Mouse (Mus musculus) layer of hippocampus, postnatal 25 days (tissue): ENCODE measurements around the gene Atg9b. TPM values are rescaled to one million over a fixed set of nuclear protein-coding genes. Genes with fewer than 3 reads are reported as not detected.
A peak's percentile ranks its signal among the peaks of the same experiment; 100 is the strongest.
"Not testable (repeated sequence)": the region's sequence is repeated elsewhere in the genome, so short reads cannot be mapped to it uniquely, and the experiment has no call there.

Experiments
- DNase-seq, 2 experiments: peaks; one replicate each; pipeline ENCODE4 v3.0.0; 2022; ENCODE audit warnings: mixed read lengths in 2 of 2, low spot score in 1 of 2; ENCODE audit errors: extremely low spot score in 1 of 2
- total RNA-seq, 2 experiments: library from RNA; stranded (reverse); gene quantifications; 2 replicates each; pipeline ENCODE4 v1.2.3; 2021

The Atg9b gene
- total RNA-seq, 2 experiments from 2014 or later, result 2.6 to 3.3 TPM

DNA sequence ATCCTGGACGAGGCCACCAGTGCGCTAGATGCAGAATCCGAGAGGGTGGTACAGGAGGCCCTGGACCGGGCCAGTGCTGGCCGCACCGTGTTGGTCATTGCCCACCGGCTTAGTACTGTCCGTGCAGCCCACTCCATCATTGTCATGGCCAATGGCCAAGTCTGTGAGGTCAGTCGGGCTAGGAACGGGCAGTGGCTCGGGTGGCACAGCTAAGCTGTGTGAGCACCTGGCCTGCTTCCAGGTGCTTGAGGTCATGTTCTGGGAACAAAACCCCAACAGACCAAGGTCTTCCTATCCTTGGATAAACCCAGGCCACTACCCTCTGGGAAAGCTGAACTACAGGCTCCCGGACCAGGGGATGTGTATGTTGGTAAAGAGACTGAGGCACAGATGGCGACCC is 16.7 kb upstream of the Atg9b start:
- no peak for DNase-seq

DNA sequence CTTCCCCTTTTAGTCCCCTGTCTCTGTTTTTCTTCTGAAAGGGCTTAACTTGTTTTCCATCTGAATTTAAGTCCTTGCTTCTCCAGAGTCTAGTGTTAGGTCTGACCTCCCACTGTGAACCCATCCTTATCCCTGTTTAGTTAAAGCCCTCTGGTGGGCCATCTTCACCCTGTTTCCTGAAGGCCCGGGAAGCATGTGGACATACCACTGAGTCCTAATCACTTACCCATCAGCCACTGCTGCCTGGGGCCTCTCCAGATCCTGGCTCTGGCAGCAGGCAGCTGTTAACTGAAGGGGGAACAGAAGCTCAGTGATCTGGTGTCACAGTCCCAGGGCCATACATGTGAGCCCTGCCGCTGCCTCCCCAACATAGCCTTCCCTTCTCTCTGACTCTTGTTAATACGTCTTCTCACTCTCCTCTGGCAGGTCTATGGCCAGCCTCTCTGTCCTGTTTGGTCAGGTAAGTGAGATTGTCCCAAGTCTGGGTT is 13.5 kb upstream of the Atg9b start:
- DNase-seq, result no peak

- no peak for DNase-seq
These were observed 12.8 kb upstream of the Atg9b start for GRCm38 (mm10) chr5:24404594-24405360.

- no peak for DNase-seq
These were observed 10.0 kb upstream of the Atg9b start for GRCm38 (mm10) chr5:24401969-24402368.

DNA sequence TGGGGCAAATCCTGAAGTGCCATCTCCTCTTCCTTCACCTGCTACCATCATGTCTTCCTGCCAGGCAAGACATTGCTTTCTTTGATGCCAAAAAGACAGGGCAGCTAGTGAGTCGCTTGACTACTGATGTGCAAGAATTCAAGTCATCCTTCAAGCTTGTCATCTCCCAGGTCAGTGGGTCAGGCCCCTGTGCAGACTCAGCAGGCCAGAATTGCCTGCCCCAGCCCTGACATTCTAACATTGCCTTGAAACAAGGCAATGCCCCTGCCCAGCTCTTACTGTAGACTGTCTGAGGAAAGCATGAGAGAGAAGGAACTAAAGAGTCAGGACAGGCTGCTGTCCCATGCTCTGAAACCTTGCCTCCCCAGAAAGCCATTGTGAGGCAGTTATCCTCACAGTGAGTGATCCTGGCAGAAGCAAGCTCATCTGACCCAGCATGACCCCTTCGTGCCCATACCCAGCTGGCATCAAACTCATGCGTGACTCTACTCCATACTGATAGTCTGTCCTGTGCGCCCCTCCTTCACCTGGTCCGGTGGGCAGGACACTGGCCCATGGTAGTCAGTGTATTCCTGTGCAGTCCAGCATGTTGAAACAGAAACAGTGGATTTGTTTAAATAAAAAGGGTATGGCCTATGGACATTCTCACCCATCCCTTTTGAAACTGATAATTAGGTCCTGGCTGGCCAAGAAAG is 9.1 kb upstream of the Atg9b start:
- DNase-seq, result no peak

GRCm38 (mm10) chr5:24400362-24400761 is 8.4 kb upstream of the Atg9b start:
- DNase-seq, result no peak

DNA sequence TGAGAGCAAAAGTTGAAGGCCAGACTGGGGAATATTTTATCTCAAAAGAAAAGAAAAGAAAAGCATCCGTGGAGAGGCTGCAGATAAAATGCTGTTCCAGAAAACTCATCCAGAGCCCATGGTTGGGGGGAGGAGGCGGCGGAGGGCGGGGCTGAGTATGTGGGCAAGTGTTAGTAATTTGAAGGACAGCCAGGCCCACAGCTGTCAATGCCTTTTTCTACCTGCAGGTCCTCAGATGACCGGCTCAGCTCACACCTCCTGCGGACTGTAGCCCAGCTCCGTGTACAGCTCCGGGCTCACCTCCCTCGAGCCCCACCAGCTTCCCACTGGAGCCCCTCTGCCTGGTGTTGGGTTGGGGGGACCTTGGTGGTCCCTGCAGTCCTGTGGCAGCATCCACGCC is 7.7 kb upstream of the Atg9b start:
- DNase-seq, result no peak

- DNase-seq, result not testable (repeated sequence)
These were observed 4.3 kb upstream of the Atg9b start for GRCm38 (mm10) chr5:24396254-24396653.

DNA sequence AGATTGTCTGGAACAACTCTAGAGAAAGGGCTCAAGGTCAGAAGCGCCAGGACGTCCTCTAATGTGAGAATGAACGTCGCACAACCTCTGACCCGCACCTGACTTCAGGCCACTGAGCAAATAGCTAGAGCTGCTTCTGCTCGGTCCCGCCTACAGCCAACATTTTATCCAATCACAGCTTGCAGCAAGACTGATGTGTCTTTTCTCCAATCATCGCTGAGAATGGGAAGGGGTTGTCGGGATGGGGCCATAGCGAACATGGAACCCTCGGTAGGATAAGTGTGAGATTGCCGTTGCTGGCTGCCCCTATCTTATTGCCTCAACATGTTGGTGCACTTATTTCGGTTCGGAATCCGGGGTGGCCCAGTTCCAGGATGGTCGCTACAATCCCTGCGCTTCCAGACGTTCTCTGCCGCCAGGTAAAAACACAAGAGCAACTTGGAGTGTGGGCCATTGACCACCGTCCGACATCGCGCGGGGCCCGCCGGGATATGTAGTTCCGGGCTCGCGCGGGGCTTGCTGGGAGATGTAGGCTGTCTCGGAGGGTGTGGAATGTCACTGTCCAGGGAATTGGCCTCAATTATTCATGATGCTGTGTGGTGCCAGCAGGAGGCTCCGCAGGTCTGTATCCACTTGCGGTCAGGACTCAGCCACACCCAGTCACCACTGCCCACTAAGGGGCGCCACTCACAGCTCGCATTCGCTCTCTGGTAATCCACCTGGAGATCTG is 2.4 kb upstream of the Atg9b start:
- DNase-seq, result peak; percentile 86 to 90

GRCm38 (mm10) chr5:24393392-24393997 is 1.6 kb upstream of the Atg9b start, which contains the start of gene Abcb8:
Gene Abcb8, plus strand, starts transcription at chr5:24393663.
- peak; percentile 59 to 92 for DNase-seq

DNA sequence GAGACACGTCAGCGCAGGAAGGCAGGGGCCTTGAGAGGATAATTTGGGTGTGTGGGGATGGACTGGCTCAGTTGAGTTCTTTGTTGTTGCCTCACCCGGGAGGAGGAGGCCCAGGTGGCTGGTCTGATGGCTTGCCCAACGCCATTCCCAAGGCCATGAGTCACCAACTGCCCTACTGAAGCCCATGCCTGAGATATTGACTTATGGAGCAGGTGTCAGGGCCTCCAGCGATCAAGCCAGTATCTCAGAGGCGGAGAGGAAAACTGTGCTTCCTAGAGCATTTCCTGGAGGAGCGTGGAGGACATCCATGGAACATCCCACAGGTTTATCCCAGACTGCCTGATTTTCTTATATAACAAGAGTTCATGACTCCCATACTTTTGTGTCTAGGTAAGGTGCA is 781 bp upstream of the Atg9b start:
- DNase-seq, result no peak

DNA sequence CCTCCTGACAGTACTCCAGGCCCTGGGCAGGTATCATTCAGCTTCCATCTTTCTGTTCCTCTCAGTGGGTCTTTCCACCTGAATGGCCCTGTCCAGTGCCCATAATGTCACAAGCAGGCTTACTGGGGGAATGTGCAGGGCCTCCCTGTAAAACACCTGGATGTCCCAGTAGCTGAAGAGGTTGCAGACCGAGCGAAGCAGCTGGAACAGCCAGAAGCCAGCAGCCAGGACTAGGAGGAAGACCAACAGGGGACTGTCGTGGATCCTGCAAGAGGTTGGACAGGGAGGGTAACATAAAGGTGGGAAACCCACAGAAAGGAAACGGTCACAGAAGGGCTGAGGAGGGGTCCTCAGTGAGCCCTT is 2.3 kb downstream of the Atg9b start:
- DNase-seq, result no peak

GRCm38 (mm10) chr5:24389011-24389657 is 2.8 kb downstream of the Atg9b start:
- no peak for DNase-seq

DNA sequence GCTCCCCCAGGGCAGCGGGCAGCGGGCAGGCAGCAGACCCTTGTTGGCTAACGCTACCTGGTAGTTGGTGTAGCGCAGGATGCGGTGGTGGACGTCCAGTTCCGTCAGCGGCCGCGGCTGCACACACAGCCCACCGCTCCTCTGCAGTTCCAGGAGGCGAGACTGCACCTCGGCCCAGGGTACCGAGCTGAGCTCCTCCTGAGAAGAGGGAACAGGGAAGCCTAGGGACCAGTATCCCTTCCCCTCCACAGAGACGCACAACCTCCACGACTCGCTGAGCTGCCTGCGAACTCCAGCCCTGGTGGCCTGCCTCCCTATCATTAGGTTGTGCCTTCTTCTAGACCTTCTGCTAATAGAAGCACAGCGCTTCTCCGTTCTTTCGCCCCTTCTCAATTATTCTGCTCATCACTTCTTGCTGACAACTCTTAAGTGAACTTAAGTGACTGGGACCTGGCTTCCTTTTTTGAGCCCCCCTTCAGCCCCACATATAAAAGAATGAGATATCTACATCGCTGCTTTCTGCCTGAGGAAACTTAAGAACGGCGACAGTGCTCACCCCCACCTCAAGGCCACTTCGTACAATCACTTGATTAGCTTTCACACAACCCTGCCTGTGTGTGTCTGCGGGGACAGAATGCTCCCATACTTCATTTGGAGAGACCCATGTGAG is 3.6 kb downstream of the Atg9b start:
- no peak for DNase-seq

DNA sequence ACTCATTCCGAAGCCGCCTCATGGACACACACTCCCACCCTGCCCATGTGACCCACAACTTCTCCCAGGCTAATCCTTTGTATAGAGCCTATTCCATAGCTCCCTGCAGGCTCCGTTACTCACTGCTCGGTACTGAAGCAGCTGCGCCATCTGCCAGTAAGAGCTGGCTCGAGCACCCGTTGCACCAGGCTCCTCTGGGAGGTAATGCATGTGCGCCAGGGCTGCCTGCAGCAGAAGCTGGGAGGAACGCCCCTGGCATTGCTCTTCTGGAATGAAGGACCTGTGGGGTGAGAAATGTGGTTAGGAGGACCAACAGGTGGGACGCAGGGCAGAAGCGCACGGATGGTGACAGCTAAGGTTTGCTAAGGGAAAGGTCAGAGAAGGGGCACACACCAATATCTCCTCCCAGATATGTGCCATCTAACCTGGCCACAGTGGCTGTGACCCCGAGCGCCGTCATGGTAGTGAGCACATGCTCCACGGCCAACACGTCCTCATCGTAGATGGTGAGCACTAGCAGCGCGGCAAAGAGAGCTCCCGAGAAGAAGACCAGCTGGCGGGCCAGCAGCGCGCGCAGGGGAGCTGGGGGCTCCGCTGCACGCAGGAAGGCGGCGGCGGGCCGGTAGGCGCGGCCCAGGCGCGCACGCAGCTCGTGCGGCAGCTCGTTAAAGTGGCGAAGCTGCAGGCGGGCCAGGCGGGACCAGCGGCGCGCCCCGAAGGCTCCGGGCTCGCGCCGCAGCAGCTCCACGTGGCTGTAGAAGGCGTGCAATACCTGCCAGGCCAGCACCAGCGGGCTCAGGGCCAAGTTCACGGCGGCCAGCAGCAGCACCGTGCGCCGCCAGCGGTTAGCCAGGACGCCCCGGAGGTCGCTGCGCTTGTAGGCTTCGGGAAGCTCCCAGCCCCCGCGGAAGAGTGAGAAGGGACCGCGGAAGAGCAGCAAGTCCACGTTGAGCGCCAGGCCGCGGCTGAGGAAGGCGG is 4.4 kb downstream of the Atg9b start:
- peak; percentile 35 to 37 for DNase-seq

- no peak for DNase-seq
These were observed 5.9 kb downstream of the Atg9b start for GRCm38 (mm10) chr5:24385887-24386550.

GRCm38 (mm10) chr5:24385374-24385773 is 6.6 kb downstream of the Atg9b start:
- DNase-seq, result no peak

DNA sequence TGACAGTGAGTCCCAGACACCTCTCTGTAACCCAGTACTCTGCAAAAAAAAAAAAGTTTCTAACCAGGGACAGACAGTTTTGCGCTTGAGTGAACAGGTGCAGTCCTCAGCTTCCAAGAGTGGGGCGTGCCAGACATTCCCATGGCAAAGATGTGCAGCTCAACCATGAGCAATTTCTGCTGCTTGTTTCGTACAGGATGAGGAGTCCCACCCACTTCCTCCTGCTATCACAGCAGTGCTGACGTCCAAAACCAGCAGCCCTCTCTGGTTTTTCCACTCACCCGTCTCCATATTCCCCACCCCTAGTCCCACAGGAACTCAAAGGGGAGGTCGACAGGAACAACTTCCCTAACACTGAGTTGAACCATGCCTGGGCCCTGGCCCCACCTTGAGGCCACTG is 7.5 kb downstream of the Atg9b start:
- DNase-seq, result no peak
